Mouse (Mus musculus) cerebellum, adult 11-12 months (tissue): ENCODE measurements around the gene Klhdc8a.

ENCODE experiments used
- DNase-seq: peaks from one replicate; pipeline ENCODE4 v3.0.0; 2022

The Klhdc8a gene

GRCm38 (mm10) chr1:132290921-132291675 is 7.3 kb upstream of the Klhdc8a start:
- no peak for DNase-seq

DNA sequence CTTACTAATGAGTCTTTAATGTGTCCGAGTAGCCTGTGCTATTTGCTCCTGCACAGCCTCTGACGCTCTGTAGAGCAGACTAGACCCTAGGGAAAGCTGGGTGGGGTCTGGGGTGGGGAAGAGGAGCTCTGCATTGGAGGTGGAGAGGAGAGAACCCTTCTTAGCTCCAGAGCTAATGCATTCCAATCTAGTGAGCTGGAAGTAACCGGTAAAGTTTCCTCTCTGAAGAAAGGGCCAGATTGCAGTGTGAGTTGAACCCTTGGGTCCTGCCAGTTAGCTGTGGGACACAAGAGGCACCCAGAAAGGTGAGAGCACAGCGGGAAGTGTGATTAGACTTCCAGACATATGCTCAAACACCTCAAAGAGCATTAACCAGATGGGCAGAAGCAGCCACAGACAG is 6.7 kb upstream of the Klhdc8a start:
- DNase-seq = no peak

GRCm38 (mm10) chr1:132292318-132293129 is 5.9 kb upstream of the Klhdc8a start:
- no peak for DNase-seq

GRCm38 (mm10) chr1:132295506-132295905 is 2.9 kb upstream of the Klhdc8a start:
- peak; percentile 1 for DNase-seq

GRCm38 (mm10) chr1:132296051-132296450 is 2.4 kb upstream of the Klhdc8a start:
- peak; percentile 14 for DNase-seq

GRCm38 (mm10) chr1:132298801-132299464 is 507 bp downstream of the Klhdc8a start:
- DNase-seq = no peak

GRCm38 (mm10) chr1:132299744-132300143 is 1.3 kb downstream of the Klhdc8a start:
- DNase-seq = peak; percentile 56

- DNase-seq = peak; percentile 16
Measured at GRCm38 (mm10) chr1:132301242-132301641, 2.8 kb downstream of the Klhdc8a start.

GRCm38 (mm10) chr1:132302341-132302866 is 4.0 kb downstream of the Klhdc8a start:
- DNase-seq = no peak

DNA sequence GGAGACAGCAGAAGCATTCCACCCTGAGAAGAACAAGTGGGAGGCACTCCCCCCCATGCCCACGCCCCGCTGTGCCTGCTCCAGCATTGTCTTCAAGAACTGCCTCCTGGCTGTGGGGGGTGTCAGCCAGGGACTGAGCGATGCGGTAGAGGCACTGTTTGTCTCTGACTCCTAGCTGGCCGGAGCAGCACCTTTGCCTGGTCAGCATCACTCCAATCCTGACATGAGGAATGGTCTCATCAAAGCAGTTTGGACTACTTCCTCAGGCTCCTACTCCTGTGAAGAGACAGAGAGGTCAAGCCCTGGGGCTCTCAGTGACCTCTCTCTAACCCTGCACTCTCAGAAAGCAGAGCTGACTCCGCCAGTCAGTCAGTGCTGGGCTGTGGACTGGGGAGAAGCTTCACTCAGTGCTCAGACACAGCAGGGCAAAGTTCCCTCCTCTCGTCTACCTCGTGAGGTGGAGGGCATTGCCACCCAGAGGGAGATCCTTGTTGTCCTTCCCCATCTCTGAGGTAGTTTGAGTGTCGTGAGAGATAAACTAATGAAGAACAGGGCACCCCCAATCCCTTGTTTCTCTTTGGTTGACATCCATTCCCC is 6.3 kb downstream of the Klhdc8a start:
- DNase-seq = no peak

- no peak for DNase-seq
Measured at GRCm38 (mm10) chr1:132306160-132306559, 7.7 kb downstream of the Klhdc8a start.

DNA sequence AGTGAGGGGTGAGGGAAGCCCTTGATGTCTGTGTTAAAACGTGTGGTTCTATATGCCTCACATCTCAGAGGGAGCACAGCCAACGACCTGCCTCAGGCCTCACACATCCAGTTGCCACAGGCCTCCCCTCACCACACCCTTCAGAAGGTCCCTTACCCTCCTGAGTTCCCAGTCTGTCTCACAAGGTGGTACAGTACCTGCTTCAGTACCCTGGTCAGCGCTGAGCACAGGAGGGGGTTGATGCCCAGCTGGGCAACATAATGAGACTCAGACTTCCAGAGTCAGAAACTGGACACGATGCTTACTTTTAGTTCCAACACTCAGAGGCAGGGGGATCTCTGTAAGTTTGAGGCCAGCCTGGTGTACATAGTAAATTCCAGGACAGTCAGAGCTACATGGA is 8.4 kb downstream of the Klhdc8a start:
- DNase-seq = no peak

- no peak for DNase-seq
Measured at GRCm38 (mm10) chr1:132307962-132308361, 9.5 kb downstream of the Klhdc8a start.

DNA sequence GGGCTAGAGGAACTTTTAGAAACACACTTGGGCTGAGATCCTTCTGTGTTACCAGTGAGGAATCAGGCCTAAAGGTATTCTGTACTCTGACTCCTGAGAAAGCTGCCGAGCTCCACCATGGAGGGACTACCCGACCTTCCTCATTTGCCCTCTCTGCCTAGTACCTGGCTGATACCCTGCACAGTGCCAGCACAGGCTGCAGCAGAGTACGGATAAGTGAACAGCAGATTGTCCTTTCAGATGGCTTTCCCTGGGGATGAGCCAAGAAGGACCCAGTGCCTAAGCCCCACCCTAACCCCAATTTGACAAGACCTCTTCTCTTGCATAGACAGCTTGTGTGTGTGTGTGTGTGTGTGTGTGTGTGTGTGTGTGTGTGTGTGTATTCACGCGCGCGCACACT is 10.2 kb downstream of the Klhdc8a start:
- DNase-seq = no peak

DNA sequence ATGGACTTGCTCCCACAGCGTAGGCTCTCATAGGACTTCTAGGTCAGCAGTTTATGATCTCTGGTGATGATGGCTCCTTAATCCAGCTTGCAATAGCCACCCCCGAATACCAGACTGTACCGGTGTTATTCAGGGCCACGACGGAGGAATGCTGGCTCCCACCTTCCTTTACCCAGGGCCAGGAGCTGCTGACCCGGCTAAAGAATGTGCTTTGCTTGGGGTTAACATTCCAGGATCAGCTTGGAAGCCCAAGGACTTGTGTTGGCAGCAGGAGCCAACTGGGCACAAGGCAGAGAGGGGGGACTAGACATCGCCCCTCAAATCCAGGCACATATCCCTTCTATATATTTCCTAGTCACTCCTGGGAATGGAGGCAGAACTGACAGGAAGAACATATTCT is 12.3 kb downstream of the Klhdc8a start:
- DNase-seq = no peak

DNA sequence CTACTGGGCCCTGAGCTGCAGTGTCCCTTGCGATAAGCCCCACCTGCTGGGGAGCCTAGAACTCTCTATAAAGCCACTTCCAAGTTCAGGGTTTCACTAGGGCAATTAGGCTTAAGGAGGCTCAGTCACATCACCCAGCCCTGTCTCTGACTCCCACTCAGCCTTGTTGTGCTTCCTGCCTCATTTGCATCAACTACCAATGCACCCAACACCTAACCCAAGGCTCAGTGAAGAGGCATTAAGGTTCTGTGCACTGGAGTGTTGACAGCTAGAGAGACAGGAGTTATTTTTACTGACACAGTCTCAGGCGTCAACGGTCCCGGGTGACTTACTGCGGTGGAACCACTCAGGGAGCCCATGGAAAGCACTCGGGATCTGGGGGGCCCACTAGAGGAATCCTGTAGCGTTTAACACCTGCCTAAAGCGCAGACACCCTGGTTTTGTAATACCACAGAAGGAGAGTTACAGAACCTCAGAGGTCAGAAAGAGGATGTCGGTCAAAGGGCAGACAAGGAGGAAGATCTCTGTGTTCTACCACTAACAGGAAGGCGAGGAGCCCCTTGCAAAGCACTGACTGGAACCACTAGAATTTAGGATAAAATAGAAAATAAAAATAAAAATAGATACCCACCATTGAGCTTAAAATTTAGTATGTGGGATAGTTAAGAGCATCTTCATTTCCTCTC is 12.9 kb downstream of the Klhdc8a start:
- DNase-seq = no peak

DNA sequence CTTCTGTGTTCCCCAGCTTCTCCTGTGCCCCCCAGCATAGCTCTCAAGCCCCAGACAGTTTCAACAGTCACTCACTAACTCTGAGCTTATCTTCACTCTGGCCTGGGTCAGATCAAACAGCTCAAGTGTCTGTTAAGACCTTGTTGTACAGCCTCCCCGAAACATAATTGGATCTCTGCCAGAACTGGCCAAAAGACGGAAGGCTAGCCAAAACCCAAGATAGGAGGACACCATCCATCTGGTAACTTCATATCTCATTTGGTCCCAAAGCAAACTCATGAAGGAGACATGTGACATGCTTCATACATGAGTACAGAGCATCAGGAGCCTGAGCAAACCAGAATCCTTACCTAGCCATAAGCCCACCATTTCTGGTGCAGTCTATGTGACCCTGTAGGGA is 13.6 kb downstream of the Klhdc8a start:
- DNase-seq = no peak

DNA sequence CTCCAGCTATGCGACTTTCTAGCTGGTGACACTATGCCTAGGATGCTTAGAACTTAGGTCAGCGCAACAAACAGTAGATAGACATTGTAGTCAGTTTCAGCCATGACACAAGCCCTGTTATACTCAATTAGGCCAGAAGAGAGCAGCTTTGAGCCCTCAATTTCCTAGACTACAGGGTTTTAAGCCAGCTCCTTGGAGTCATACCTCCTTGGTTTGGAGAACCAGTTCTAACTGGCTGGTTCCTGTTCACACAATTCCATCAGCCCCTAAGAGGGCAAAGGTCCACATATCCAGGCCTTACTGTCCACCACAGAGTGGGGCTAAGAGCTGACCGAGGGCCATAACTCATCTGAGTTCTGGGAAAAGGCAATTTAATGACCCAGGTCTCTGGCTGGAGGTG is 14.3 kb downstream of the Klhdc8a start:
- DNase-seq = no peak

DNA sequence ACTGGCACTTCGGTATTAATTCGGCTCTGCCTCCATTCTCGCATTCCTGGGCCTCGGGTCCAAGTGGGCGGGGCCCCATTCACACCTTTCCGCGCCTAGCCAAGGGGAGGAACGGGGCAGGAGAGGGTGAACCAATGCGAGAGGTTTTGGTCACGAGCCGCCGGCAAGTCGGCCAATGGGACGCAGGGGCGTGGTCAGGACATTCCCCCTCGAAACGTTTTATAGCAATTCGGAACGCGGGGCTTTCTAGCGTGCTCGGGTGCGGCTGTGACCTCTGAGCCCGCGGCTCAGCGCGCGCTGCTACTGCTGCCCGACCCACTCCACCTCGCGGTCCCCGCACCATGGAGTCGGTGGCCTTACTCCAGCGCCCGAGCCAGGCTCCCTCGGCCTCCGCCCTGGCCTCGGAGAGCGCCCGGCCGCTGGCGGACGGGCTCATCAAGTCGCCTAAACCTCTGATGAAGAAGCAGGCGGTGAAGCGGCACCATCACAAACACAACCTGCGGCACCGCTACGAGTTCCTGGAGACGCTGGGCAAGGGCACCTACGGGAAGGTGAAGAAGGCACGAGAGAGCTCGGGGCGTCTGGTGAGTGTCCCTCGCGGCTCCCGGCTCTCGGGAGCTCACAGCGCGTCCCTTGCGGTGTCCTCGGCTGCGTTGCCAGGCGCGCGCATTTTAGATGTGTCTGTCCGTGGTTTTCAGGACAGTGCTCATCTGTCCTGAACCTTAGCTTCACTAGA is 17.6 kb downstream of the Klhdc8a start, which contains the start of gene Nuak2:
Nuak2 (plus strand) TSS at position 238 of the 736 bp plus-strand sequence.
- peak; percentile 87 for DNase-seq

- no peak for DNase-seq
Measured at GRCm38 (mm10) chr1:132316625-132316994, 18.2 kb downstream of the Klhdc8a start.

DNA sequence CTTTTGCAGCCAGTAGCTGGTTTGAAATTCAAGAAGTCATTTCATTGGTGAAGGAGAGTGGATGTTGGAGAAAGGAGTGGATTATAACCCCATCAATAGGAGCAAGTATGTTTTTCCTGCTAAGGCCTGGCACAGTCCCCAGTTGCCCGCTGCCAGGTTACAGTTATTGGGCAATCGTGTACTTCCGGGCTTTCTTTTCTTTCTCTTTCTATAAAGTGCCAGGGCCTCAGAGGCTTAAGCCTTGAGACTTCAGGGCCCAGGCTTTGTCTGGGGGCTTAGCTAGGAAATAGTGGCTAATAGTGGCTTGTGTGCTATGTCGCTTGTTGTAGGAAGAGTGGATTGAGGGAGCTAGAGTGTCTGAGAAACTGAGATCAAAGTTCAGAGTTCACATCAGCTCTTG is 19.0 kb downstream of the Klhdc8a start:
- no peak for DNase-seq
